Mouse (Mus musculus): ENCODE results near the gene Haao. TPM values are rescaled to one million over a fixed set of nuclear protein-coding genes. Genes with fewer than 3 reads are reported as not detected.
"Not testable (repeated sequence)": the region's sequence is repeated elsewhere in the genome, so short reads cannot be mapped to it uniquely, and the experiment has no call there.

Gene Haao
- polyA plus RNA-seq, 1 experiment from 2014 or later: not detected

DNA sequence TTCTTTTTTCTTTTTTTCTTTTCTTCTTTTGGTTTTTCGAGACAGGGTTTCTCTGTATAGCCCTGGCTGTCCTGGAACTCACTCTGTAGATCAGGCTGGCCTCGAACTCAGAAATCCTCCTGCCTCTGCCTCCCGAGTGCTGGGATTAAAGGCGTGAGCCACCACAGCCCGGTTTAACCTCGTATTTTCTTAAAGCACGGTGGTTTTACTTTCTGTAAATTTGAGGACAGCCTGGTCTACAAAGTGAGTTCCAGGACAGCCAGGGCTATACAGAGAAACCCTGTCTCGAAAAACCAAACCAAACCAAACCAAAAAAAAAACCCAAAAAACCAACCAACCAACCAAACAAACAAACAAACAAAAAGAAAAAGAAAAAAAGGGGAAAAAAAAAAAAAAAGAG lies 13.2 kb upstream of the Haao start:
- Histone ChIP-seq H3K4me2 (peak overlapping the region; percentile 62), H3K4me3 (ENCODE audit: low read depth, low read length) (peak overlapping the region; percentile 54)
- ATAC-seq (ENCODE audit: low FRiP score); H3K36me3 ChIP-seq (ENCODE audit: control insufficient read depth, insufficient read depth, low read length); H3K9ac ChIP-seq (ENCODE audit: low read length); DNase-seq (ENCODE audit: low spot score, missing footprints); H3K4me1 ChIP-seq (ENCODE audit: control insufficient read depth, insufficient read depth, low read length); H3K9me3 ChIP-seq (ENCODE audit: control insufficient read depth, low read length); H3K27me3 ChIP-seq (ENCODE audit: control insufficient read depth, insufficient read depth, low read length); H3K27ac ChIP-seq (ENCODE audit: low read depth, low read length): not testable (repeated sequence)
- 62% methylated on average over 8 of the region's 8 CpGs for WGBS

DNA sequence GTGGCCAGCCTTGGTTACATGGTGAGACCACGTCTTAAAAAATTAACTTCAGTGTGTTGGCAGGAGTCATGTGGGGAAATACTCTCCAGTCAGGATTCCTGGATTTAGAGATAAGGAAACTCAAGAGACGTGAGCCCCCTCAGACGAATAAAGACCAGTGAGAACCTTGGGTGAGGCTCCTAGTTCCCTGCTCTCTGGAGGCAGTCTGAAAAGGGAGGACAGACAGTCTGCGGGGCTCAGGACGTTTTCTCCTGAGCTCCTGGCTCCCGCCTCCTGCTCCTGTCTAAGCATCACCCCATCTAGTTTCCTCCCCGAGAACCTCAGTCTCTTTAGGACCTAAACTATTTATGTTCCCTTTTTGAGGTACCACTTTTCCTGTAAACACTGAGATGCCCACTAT lies 12.5 kb upstream of the Haao start:
- no peak overlapping the region for H3K9ac ChIP-seq (ENCODE audit: low read length)
- no peak for ATAC-seq (ENCODE audit: low FRiP score)
- H3K27me3 ChIP-seq (ENCODE audit: control insufficient read depth, insufficient read depth, low read length): no peaks in the 10 kb centered on the region; the same call in 1 of the 2 replicates
- H3K36me3 ChIP-seq (ENCODE audit: control insufficient read depth, insufficient read depth, low read length): no peaks in the 10 kb centered on the region
- H3K4me3 ChIP-seq (ENCODE audit: low read depth, low read length): no peak overlapping the region
- WGBS: 84% methylated on average over 7 of the region's 7 CpGs
- no peak overlapping the region for H3K27ac ChIP-seq (ENCODE audit: low read depth, low read length)
- H3K4me2 ChIP-seq: no peak overlapping the region
- H3K4me1 ChIP-seq (ENCODE audit: control insufficient read depth, insufficient read depth, low read length): 0 out of 2 replicates have a peak, but pooled peaks cover 2% of the 10 kb centered on the region
- peak; percentile 80 for DNase-seq (ENCODE audit: low spot score, missing footprints)
- H3K9me3 ChIP-seq (ENCODE audit: control insufficient read depth, low read length): no peaks in the 10 kb centered on the region

DNA sequence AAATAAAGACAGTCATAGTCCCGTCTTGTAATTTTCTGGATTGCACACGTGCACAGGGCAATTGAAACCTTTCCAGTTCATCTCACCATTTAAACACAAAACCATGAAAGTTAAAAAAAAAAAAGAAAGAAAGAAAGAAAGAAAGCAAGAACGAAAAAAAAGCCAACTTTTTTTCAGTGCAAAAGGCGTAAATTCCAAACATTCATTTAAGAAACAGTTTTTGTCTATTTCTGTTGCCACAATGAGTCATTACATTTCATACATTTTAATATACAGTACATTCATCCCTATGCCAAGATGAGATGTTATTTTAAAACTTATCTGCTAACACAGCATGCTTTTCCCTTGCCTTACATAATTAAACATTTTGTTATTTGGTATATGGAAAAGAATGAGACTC lies 11.9 kb upstream of the Haao start:
- H3K27ac ChIP-seq (ENCODE audit: low read depth, low read length): no peak overlapping the region
- WGBS: 90% methylated on average over 4 of the region's 4 CpGs
- no peaks in the 10 kb centered on the region; the same call in 1 of the 2 replicates for H3K27me3 ChIP-seq (ENCODE audit: control insufficient read depth, insufficient read depth, low read length)
- H3K4me2 ChIP-seq: no peak overlapping the region
- no peak overlapping the region for H3K9ac ChIP-seq (ENCODE audit: low read length)
- no peaks in the 10 kb centered on the region for H3K36me3 ChIP-seq (ENCODE audit: control insufficient read depth, insufficient read depth, low read length)
- H3K9me3 ChIP-seq (ENCODE audit: control insufficient read depth, low read length): no peaks in the 10 kb centered on the region
- ATAC-seq (ENCODE audit: low FRiP score): no peak
- H3K4me1 ChIP-seq (ENCODE audit: control insufficient read depth, insufficient read depth, low read length): 0 out of 2 replicates have a peak, but pooled peaks cover 2% of the 10 kb centered on the region
- H3K4me3 ChIP-seq (ENCODE audit: low read depth, low read length): no peak overlapping the region
- DNase-seq (ENCODE audit: low spot score, missing footprints): no peak

DNA sequence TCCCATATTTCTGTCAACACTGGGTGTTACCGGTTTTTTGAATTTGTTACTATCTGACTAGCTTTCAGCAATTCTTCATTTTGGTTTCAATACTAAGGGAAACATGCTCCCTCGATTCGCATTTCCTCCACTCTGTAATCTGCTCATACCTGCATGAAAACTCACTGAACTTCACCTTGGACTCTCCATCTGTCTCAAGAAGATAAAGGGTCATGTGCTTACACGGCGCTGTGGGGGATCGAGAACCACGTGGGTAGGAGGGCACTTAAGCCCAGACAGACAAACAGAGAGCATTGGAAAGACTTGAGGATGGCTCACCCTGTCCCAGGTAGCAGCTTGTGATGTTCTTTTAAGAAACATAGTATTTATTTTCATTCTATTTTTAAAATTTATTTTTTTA lies 10.7 kb upstream of the Haao start:
- no peak for ATAC-seq (ENCODE audit: low FRiP score)
- WGBS: 89% methylated on average over 7 of the region's 7 CpGs

DNA sequence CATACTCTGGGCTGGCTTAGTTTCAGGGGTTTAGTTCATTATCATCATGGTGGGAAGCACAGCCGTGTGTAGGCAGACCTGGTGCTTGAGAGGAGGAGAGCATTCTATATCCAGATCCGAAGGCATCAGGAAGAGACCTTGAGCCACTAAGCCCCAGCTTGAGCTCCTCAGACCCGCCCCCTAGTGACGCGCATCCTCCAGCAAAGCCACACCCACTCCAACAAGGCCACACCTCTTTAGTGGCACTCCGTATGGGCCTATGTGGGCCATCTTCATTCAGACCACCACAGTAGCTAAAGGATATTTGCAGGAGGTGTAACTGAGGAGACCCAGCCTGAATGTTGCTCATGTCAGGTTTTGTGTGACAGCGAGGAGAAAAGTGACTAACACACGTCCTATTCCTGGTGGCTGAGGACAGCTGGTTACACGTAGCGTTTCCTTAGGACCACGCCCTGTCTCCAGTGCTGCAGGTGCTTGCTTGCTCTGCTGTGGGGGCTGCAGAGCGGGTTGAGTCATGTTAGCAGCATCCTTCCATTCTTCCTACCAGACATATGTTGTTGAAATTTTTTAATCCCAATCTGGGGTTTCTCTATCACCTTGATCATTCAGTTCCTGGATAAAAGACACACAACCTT lies 6.6 kb upstream of the Haao start:
- Histone ChIP-seq H3K9ac (ENCODE audit: low read length) (no peak overlapping the region), H3K4me2 (no peak overlapping the region), H3K9me3 (ENCODE audit: control insufficient read depth, low read length) (no peaks in the 10 kb centered on the region), H3K27ac (ENCODE audit: low read depth, low read length) (no peak overlapping the region), H3K4me3 (ENCODE audit: low read depth, low read length) (no peak overlapping the region), H3K4me1 (ENCODE audit: control insufficient read depth, insufficient read depth, low read length) (peaks cover 3% of the 10 kb centered on the region), H3K36me3 (ENCODE audit: control insufficient read depth, insufficient read depth, low read length) (no peaks in the 10 kb centered on the region), H3K27me3 (ENCODE audit: control insufficient read depth, insufficient read depth, low read length) (no peaks in the 10 kb centered on the region)
- 52% methylated on average over 12 of the region's 12 CpGs for WGBS
- DNase-seq (ENCODE audit: low spot score, missing footprints): no peak
- ATAC-seq (ENCODE audit: low FRiP score): peak; percentile 39; the same call in 1 of the 2 replicates

More for the DNA sequence above, 10.7 kb upstream of the Haao start:
- Histone ChIP-seq H3K27ac (ENCODE audit: low read depth, low read length) (no peak overlapping the region), H3K9me3 (ENCODE audit: control insufficient read depth, low read length) (no peaks in the 10 kb centered on the region), H3K4me2 (no peak overlapping the region), H3K4me1 (ENCODE audit: control insufficient read depth, insufficient read depth, low read length) (0 out of 2 replicates have a peak, but pooled peaks cover 2% of the 10 kb centered on the region), H3K9ac (ENCODE audit: low read length) (no peak overlapping the region), H3K27me3 (ENCODE audit: control insufficient read depth, insufficient read depth, low read length) (no peaks in the 10 kb centered on the region), H3K36me3 (ENCODE audit: control insufficient read depth, insufficient read depth, low read length) (no peaks in the 10 kb centered on the region), H3K4me3 (ENCODE audit: low read depth, low read length) (no peak overlapping the region)
- DNase-seq (ENCODE audit: low spot score, missing footprints): no peak

DNA sequence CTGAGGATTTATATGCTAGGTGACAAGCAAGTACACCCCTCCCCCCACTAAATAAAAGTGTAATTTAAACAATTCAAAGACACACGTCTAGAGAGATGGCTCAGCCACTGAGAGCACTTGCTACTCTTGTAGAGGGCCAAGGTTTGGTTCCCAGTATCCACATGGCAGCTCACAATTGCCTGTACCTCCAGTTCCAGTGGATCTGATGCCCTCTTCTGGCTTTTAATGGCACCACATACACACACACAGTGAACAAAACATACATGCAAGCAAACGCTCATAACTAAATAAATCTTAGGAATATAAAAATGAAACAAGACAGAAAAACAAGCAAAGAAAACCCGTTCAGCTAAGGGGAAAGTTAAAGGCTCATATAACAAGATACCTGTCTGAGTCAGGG lies 6.1 kb upstream of the Haao start:
- no peaks in the 10 kb centered on the region for H3K27me3 ChIP-seq (ENCODE audit: control insufficient read depth, insufficient read depth, low read length)

DNA sequence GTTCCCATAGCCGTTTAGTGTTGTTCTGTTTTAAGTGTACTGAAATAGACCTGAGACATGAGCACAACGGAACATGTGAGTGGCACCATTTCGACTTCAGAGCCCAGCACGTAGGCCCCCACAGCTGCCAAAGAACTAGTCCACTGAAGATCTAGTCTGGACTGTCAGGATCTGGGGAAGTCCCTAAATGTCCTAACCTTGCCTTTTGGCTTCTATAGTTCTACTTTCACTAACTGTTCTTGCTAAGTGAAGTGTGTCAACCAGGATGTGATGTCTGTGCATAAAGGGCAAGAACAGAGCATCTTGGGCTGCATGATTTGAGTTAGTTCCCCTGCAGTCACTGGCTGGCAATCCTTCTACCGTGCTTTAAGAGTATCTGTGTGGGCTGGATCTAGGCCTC lies 3.1 kb upstream of the Haao start:
- H3K27ac ChIP-seq (ENCODE audit: low read depth, low read length): no peak overlapping the region
- 82% methylated on average over 5 of the region's 5 CpGs for WGBS
- no peak for ATAC-seq (ENCODE audit: low FRiP score)
- H3K4me3 ChIP-seq (ENCODE audit: low read depth, low read length): no peak overlapping the region
- no peaks in the 10 kb centered on the region for H3K27me3 ChIP-seq (ENCODE audit: control insufficient read depth, insufficient read depth, low read length)
- no peak for DNase-seq (ENCODE audit: low spot score, missing footprints)
- no peaks in the 10 kb centered on the region for H3K36me3 ChIP-seq (ENCODE audit: control insufficient read depth, insufficient read depth, low read length)
- H3K4me1 ChIP-seq (ENCODE audit: control insufficient read depth, insufficient read depth, low read length): peaks cover 5% of the 10 kb centered on the region
- H3K9me3 ChIP-seq (ENCODE audit: control insufficient read depth, low read length): no peaks in the 10 kb centered on the region
- no peak overlapping the region for H3K4me2 ChIP-seq
- H3K9ac ChIP-seq (ENCODE audit: low read length): no peak overlapping the region

More for the DNA sequence above, 6.1 kb upstream of the Haao start:
- ATAC-seq (ENCODE audit: low FRiP score) (no peak), DNase-seq (ENCODE audit: low spot score, missing footprints) (no peak)
- Histone ChIP-seq H3K9me3 (ENCODE audit: control insufficient read depth, low read length) (no peaks in the 10 kb centered on the region), H3K27ac (ENCODE audit: low read depth, low read length) (no peak overlapping the region), H3K4me2 (no peak overlapping the region), H3K4me1 (ENCODE audit: control insufficient read depth, insufficient read depth, low read length) (peaks cover 5% of the 10 kb centered on the region), H3K4me3 (ENCODE audit: low read depth, low read length) (no peak overlapping the region), H3K36me3 (ENCODE audit: control insufficient read depth, insufficient read depth, low read length) (no peaks in the 10 kb centered on the region), H3K9ac (ENCODE audit: low read length) (no peak overlapping the region)
- WGBS: 48% methylated on average over 3 of the region's 3 CpGs

DNA sequence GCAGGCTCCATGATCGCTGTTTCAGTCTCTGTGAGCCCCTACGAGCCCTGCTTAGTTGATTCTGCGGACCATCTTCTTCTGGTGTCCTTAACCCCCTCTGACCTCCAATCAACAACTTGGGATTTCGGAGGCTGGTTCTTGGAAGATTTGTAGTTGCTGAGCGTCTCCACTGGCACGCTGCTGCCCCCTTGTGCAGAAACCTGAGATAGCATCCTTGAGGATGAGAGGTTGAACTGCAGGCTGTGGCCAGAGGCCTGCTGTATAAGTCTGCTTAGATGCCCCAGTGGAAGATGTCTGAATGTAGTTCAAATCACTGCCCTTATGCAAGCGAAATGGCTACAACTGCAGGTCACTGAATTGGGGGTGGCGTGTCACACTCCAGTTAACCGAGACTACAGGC lies 2.7 kb upstream of the Haao start:
- Histone ChIP-seq H3K4me1 (ENCODE audit: control insufficient read depth, insufficient read depth, low read length) (peaks cover 5% of the 10 kb centered on the region), H3K9ac (ENCODE audit: low read length) (no peak overlapping the region), H3K4me3 (ENCODE audit: low read depth, low read length) (no peak overlapping the region), H3K4me2 (no peak overlapping the region), H3K27me3 (ENCODE audit: control insufficient read depth, insufficient read depth, low read length) (no peaks in the 10 kb centered on the region), H3K27ac (ENCODE audit: low read depth, low read length) (no peak overlapping the region), H3K36me3 (ENCODE audit: control insufficient read depth, insufficient read depth, low read length) (no peaks in the 10 kb centered on the region), H3K9me3 (ENCODE audit: control insufficient read depth, low read length) (no peaks in the 10 kb centered on the region)
- 15% methylated on average over 9 of the region's 9 CpGs for WGBS
- DNase-seq (ENCODE audit: low spot score, missing footprints) (peak; percentile 99), ATAC-seq (ENCODE audit: low FRiP score) (peak; percentile 28; the same call in 1 of the 2 replicates)

DNA sequence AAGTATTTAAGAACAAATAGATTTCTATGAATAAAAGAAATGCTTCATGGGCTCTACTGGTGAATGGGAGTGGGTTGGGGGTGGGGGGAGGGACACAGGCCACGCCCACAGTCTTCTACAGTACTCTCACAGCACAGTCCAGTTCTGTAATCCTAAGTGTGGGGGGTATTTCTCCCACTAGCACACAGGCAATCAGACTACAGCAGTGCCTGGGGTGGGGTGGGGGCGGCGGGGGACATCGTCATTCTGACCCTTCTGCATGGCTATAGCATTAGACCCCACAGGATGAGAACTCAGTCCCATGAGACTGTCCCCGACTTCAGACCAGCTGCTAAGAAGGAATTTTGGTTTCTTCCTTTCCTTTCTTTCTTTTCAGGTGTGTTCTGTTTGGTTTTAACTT lies 2.0 kb upstream of the Haao start:
- Histone ChIP-seq H3K27ac (ENCODE audit: low read depth, low read length) (no peak overlapping the region), H3K27me3 (ENCODE audit: control insufficient read depth, insufficient read depth, low read length) (no peaks in the 10 kb centered on the region), H3K4me3 (ENCODE audit: low read depth, low read length) (no peak overlapping the region), H3K9me3 (ENCODE audit: control insufficient read depth, low read length) (no peaks in the 10 kb centered on the region), H3K36me3 (ENCODE audit: control insufficient read depth, insufficient read depth, low read length) (no peaks in the 10 kb centered on the region), H3K9ac (ENCODE audit: low read length) (no peak overlapping the region), H3K4me2 (no peak overlapping the region), H3K4me1 (ENCODE audit: control insufficient read depth, insufficient read depth, low read length) (peaks cover 5% of the 10 kb centered on the region)
- 85% methylated on average over 5 of the region's 5 CpGs for WGBS
- peak; percentile 33; the same call in 1 of the 2 replicates for ATAC-seq (ENCODE audit: low FRiP score)
- DNase-seq (ENCODE audit: low spot score, missing footprints): no peak
